Mouse (Mus musculus): ENCODE results near the gene Irx5.

DNA sequence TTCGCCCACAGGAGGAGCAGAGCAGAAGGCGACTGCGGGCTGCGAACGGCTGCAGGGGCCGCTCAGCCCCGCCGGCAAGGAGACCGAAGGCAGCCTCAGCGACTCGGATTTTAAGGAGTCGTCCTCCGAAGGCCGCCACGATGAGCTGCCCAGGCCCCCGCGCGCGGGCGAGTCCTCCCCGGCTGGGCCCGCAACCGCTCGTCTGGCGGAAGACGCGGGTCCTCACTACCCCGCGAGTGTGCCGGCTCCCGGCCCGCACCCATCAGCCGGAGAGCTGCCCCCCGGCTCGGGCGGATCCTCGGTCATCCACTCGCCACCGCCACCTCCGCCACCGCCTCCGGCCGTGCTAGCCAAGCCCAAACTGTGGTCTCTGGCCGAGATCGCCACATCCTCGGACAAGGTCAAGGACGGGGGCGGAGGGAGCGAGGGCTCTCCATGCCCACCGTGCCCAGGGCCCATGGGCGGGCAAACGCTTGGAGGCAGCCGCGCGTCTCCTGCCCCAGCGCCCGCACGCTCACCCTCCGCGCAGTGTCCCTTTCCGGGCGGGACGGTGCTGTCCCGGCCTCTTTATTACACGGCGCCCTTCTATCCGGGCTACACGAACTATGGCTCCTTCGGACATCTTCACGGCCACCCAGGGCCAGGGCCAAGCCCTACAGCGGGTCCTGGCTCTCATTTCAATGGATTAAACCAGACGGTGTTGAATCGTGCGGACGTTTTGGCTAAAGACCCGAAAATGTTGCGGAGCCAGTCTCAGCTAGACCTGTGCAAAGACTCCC, 2.8 kb downstream of the Irx5 start:
- no peak for TF ChIP-seq CTCF (IDR thresholded peaks at IDR 0.05; ENCODE audit: extremely low read depth, insufficient read length, insufficient replicate concordance, low read depth, low read length)
- TF ChIP-seq POLR2A (IDR thresholded peaks at IDR 0.05; ENCODE audit: low read depth, low read length) = no peak
